In genomic region chr6:28550255-28551004, GRCm38 (mm10) we compare ENCODE assay signal across 24 mouse cellular contexts.
DNase-seq lines count a peak whose midpoint lies in the region; ATAC-seq and TF ChIP-seq lines count a peak whose summit lies in the region.
"Had no signal": no experiment of that assay in that cellular context is flagged by ENCODE, and none has a peak within 500 bp of the region (broad histone marks: within the 10 kb centered on the region; RNA-seq: fewer than 3 reads in every experiment).

No protein-coding gene starts in this region.

- no peaks in the 10 kb centered on the region for H3K9me3 ChIP-seq in ES-Bruce4 (replicated peaks; ENCODE audit: control insufficient read depth, insufficient read depth, low read length, poor library complexity, severe bottlenecking)
- H3K9me3 ChIP-seq: embryonic facial prominence, embryonic 12.5 days; heart, embryonic 12.5 days; kidney, embryonic 15.5 days; limb, embryonic 13.5 days; liver, embryonic 13.5 days; neural tube, embryonic 12.5 days had no signal

- POLR2A ChIA-PET in Patski (lab: Charles Lee): no interaction called here

- in situ Hi-C loops in Patski (cut with MboI; ENCODE audit: low pct_unique_long_range_greater_than_20kb): no loop called here

- no peak for TF ChIP-seq POLR2A in ES-Bruce4 (IDR thresholded peaks at IDR 0.05; ENCODE audit: insufficient read depth, low read length)

- H3K27me3 ChIP-seq in ES-Bruce4 (ENCODE audit: control insufficient read depth, insufficient read depth, low read length, poor library complexity, severe bottlenecking): no peaks in the 10 kb centered on the region
- no peaks in the 10 kb centered on the region for H3K27me3 ChIP-seq in Patski
- H3K27me3 ChIP-seq: CH12.LX; embryonic facial prominence, embryonic 12.5 days; heart, embryonic 12.5 days; kidney, embryonic 15.5 days; limb, embryonic 13.5 days; liver, embryonic 13.5 days; neural tube, embryonic 12.5 days had no signal

- DNase-seq in layer of hippocampus, adult 2 months (ENCODE audit: low spot score in 2 of 2): no peak
- DNase-seq in layer of hippocampus, postnatal 25 days (ENCODE audit: extremely low spot score in 1 of 2, low spot score in 1 of 2): no peak
- DNase-seq in Patski (ENCODE audit: low read depth, low spot score): peak; percentile 22
- peak; percentile 24 for DNase-seq in lung, postnatal 36 days
- no peak for DNase-seq in kidney, adult 9 months
- DNase-seq in heart, postnatal 4 days: no peak
- DNase-seq: adrenal gland, postnatal 36 days; cerebellum, adult 18-20 months; kidney, postnatal 4 days; liver, embryonic 13.5 days; right cerebral cortex, adult 18-20 months; thymus, postnatal 14 days had no signal

- no peak overlapping the region for H3K4me3 ChIP-seq in layer of hippocampus, adult 2 months
- H3K4me3 ChIP-seq in ES-Bruce4 (ENCODE audit: low read depth, low read length): no peak overlapping the region
- H3K4me3 ChIP-seq: embryonic facial prominence, embryonic 12.5 days; heart, embryonic 12.5 days; kidney, embryonic 15.5 days; limb, embryonic 13.5 days; liver, embryonic 13.5 days; neural tube, embryonic 12.5 days had no signal

- peaks cover 6% of the 10 kb centered on the region for H3K4me1 ChIP-seq in ES-Bruce4 (ENCODE audit: control insufficient read depth, insufficient read depth, low read length)
- H3K4me1 ChIP-seq: embryonic facial prominence, embryonic 12.5 days; liver, embryonic 13.5 days; neural tube, embryonic 12.5 days had no signal

- peak overlapping the region; percentile 40; the same call in 1 of the 2 replicates for H3K27ac ChIP-seq in layer of hippocampus, adult 2 months
- H3K27ac ChIP-seq in ES-Bruce4 (ENCODE audit: insufficient read depth, low read length): peak overlapping the region; percentile 49; the same call in 1 of the 2 replicates
- H3K27ac ChIP-seq: embryonic facial prominence, embryonic 12.5 days; kidney, embryonic 15.5 days; limb, embryonic 13.5 days; liver, embryonic 13.5 days; macrophage; neural tube, embryonic 12.5 days had no signal

- TF ChIP-seq CTCF in layer of hippocampus, adult 2 months (conservative IDR thresholded peaks at IDR 0.05): no peak
- no peak for TF ChIP-seq CTCF in ES-Bruce4 (IDR thresholded peaks at IDR 0.05; ENCODE audit: low read depth, low read length)
- TF ChIP-seq CTCF in Patski (IDR thresholded peaks at IDR 0.05): no peak

- CTCF ChIA-PET in Patski (lab: Charles Lee): interaction anchor here (0.9 to 1.2 kb wide), 2 partner anchors 21 to 33 kb away, joined by 3 read pairs; no protein-coding TSS in a partner anchor

- peaks cover 13% of the 10 kb centered on the region for H3K36me3 ChIP-seq in ES-Bruce4 (ENCODE audit: control insufficient read depth, insufficient read depth, low read length, poor library complexity, severe bottlenecking)

- H3K9ac ChIP-seq in ES-Bruce4 (ENCODE audit: low read depth, poor library complexity, severe bottlenecking): no peak overlapping the region
- H3K9ac ChIP-seq: embryonic facial prominence, embryonic 12.5 days; heart, embryonic 12.5 days; kidney, embryonic 15.5 days; limb, embryonic 13.5 days; liver, embryonic 13.5 days; neural tube, embryonic 12.5 days had no signal

- TF ChIP-seq EP300 in ES-Bruce4 (IDR thresholded peaks at IDR 0.05; ENCODE audit: insufficient read depth, low read depth, low read length): no peak

- ATAC-seq in Patski: peak; percentile 31
- ATAC-seq in activated CD4-positive, CD25-positive, alpha-beta regulatory T cell, adult 4 months: no peak
- ATAC-seq: forebrain, embryonic 16.5 days; hindbrain, embryonic 16.5 days; intestine, embryonic 16.5 days had no signal

Comparison
In these comparisons a context has a peak if more than half of its experiments do, and no peak if none do; other contexts are left out.
1. DNase-seq: peak in Patski (single experiment) and lung, postnatal 36 days (single experiment); none in layer of hippocampus, adult 2 months (0 of 2), layer of hippocampus, postnatal 25 days (0 of 2), kidney, adult 9 months (single experiment) and heart, postnatal 4 days (single experiment).